Mouse (Mus musculus): ENCODE measurements around the gene Coro6. TPM values are rescaled to one million over a fixed set of nuclear protein-coding genes. Genes with fewer than 3 reads are reported as not detected.

Coro6 gene
- total RNA-seq, 2 experiments from 2014 or later = 33.3 to 45.9 TPM

Other genes with a start within 250 kb of the Coro6 start
- gene Ssh2, start 246.1 kb upstream of the Coro6 start, total RNA-seq (2021) = 10 to 100 TPM; 27.9 to 41.6 TPM
- gene Ankrd13b, start 27.3 kb downstream of the Coro6 start, total RNA-seq (2021) = 10 to 100 TPM; 84.9 to 99.0 TPM
- gene Git1, start 31.2 kb downstream of the Coro6 start, total RNA-seq (2021) = 100 to 1,000 TPM; 277 to 296 TPM
- 1 to 10 TPM; 1.2 to 1.3 TPM for gene Abhd15, start 52.7 kb downstream of the Coro6 start, total RNA-seq (2021)
- gene Trp53i13, start 53.6 kb downstream of the Coro6 start, total RNA-seq (2021) = 1 to 10 TPM; 3.9 to 4.6 TPM
- gene Gm10392, start 56.8 kb downstream of the Coro6 start, total RNA-seq (2021) = not detected
- 100 to 1,000 TPM in 1 of 2 experiments, 10 to 100 TPM in 1; 97.1 to 107 TPM for gene Taok1, start 145.4 kb downstream of the Coro6 start, total RNA-seq (2021)
- gene Nufip2, start 223.7 kb downstream of the Coro6 start, total RNA-seq (2021) = 10 to 100 TPM; 57.3 to 79.3 TPM

Measured in left cerebral cortex, postnatal 36 days (tissue).